Mouse (Mus musculus): Measurements from ENCODE around the gene Gm20914.
"Not testable (repeated sequence)": the region's sequence is repeated elsewhere in the genome, so short reads cannot be mapped to it uniquely, and the experiment has no call there.

The Gm20914 gene

DNA sequence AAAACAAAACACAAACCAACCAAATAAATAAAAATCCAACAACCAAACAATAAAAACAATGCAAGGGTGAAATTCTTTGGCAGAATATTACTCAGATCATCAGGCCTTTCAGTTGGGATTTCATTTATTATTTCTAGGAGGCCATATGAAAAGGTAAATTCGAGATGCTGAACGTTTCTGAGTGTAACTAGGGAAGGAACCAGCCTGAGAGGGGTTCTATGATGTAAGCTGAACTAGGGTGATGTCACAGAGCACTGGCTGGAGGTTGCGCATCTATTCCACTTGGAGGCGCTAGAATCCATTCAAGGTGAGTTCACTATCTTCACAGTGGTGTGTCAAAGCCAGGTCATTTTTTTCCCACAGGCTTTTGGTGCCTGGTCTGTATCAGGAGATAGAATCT lies at the start of gene Gm20914:
Gene Gm20914 (plus strand): TSS at position 301 of the 400 bp plus-strand sequence.
- DNase-seq (ENCODE audit: low spot score in 2 of 2): not testable (repeated sequence)
